Mouse (Mus musculus) heart, embryonic 13.5 days (tissue): Measurements from ENCODE around the gene Fgd2. TPM values are rescaled to one million over a fixed set of nuclear protein-coding genes. Genes with fewer than 3 reads are reported as not detected.

ENCODE experiments used
- ATAC-seq: fragments of 200-750 bp; cut with Nextera tagmentation; 2 replicates; pipeline ENCODE4 v1.8.0; 2017; ENCODE audit warnings: moderate TSS enrichment; ENCODE audit not compliant: insufficient number of reproducible peaks, low FRiP score, low TSS enrichment; ENCODE audit errors: extremely low read depth
- H3K27ac ChIP-seq: fragments of 300-500 bp; sonication (generic); replicated peaks from 2 replicates; pipeline ENCODE4 v1.5.1; 2015; ENCODE audit warnings: moderate library complexity, mild to moderate bottlenecking, inconsistent platforms
- H3K27me3 ChIP-seq: fragments of 300-500 bp; sonication (generic); replicated peaks from 2 replicates; pipeline ENCODE4 v1.6.1; 2015; ENCODE audit warnings: mild to moderate bottlenecking, inconsistent platforms
- H3K36me3 ChIP-seq: fragments of 300-500 bp; sonication (generic); 2 replicates; pipeline ENCODE4 v1.6.1; 2015; ENCODE audit warnings: mild to moderate bottlenecking, inconsistent platforms
- H3K4me1 ChIP-seq: fragments of 300-500 bp; sonication (generic); 2 replicates; pipeline ENCODE4 v1.6.1; 2015; ENCODE audit warnings: inconsistent platforms
- H3K4me2 ChIP-seq: fragments of 300-500 bp; sonication (generic); 2 replicates; pipeline ENCODE4 v1.6.1; 2015; ENCODE audit warnings: inconsistent platforms, mild to moderate bottlenecking, moderate library complexity
- H3K4me3 ChIP-seq: fragments of 300-500 bp; sonication (generic); 2 replicates; pipeline ENCODE4 v1.5.1; 2015; ENCODE audit warnings: moderate library complexity, mild to moderate bottlenecking, inconsistent platforms
- H3K9ac ChIP-seq: fragments of 300-500 bp; sonication (generic); 2 replicates; pipeline ENCODE4 v1.6.1; 2015; ENCODE audit warnings: inconsistent platforms, mild to moderate bottlenecking, moderate library complexity
- H3K9me3 ChIP-seq: fragments of 300-500 bp; sonication (generic); 2 replicates; pipeline ENCODE4 v1.6.1; 2016; ENCODE audit warnings: inconsistent platforms
- WGBS: fragments of 180-500 bp; shearing (Covaris S2); methylation state at CpG from one replicate; pipeline ENCODE4 v1.1.7; 2015; ENCODE audit warnings: mixed read lengths; 5-methylcytosine and 5-hydroxymethylcytosine counted together
- polyA plus RNA-seq: library from polyadenylated mRNA; unstranded; fragments of >200 nt; fragmentation: Nextera tagmentation; extraction: Ambion mirVana; gene quantifications from 2 replicates; pipeline ENCODE4 v1.2.1, GENCODE M21; 2015

The Fgd2 gene
- polyA plus RNA-seq, 1 experiment from 2014 or later = 3.8 TPM

- Histone ChIP-seq H3K36me3 (no peaks in the 10 kb centered on the region), H3K9ac (peak overlapping the region; percentile 48; the same call in 1 of the 2 replicates), H3K9me3 (no peaks in the 10 kb centered on the region), H3K27ac (no peak overlapping the region), H3K4me1 (peaks cover 38% of the 10 kb centered on the region), H3K4me2 (peak overlapping the region; percentile 57), H3K27me3 (peaks cover 63% of the 10 kb centered on the region), H3K4me3 (peak overlapping the region; percentile 27)
- no peak for ATAC-seq
- WGBS = 23% methylated on average over 41 of the region's 41 CpGs
Measured at GRCm38 (mm10) chr17:29321765-29322602, 38.7 kb upstream of the Fgd2 start.

- peaks cover 69% of the 10 kb centered on the region for H3K27me3 ChIP-seq
- WGBS = 19% methylated on average over 18 of the region's 18 CpGs
- H3K4me2 ChIP-seq = peak overlapping the region; percentile 57
- peaks cover 41% of the 10 kb centered on the region for H3K4me1 ChIP-seq
- H3K4me3 ChIP-seq = peak overlapping the region; percentile 27
- H3K9ac ChIP-seq = peak overlapping the region; percentile 48; the same call in 1 of the 2 replicates
- H3K27ac ChIP-seq = no peak overlapping the region
- no peaks in the 10 kb centered on the region for H3K9me3 ChIP-seq
- no peaks in the 10 kb centered on the region for H3K36me3 ChIP-seq
- no peak for ATAC-seq
Measured at GRCm38 (mm10) chr17:29322603-29322962, 38.1 kb upstream of the Fgd2 start.

- 60% methylated on average over 3 of the region's 3 CpGs for WGBS
- H3K4me3 ChIP-seq = no peak overlapping the region
- no peaks in the 10 kb centered on the region for H3K36me3 ChIP-seq
- ATAC-seq = no peak
- peaks cover 71% of the 10 kb centered on the region for H3K27me3 ChIP-seq
- H3K9ac ChIP-seq = no peak overlapping the region
- no peaks in the 10 kb centered on the region for H3K9me3 ChIP-seq
- no peak overlapping the region for H3K4me2 ChIP-seq
- H3K4me1 ChIP-seq = peaks cover 41% of the 10 kb centered on the region
- no peak overlapping the region for H3K27ac ChIP-seq
Measured at GRCm38 (mm10) chr17:29323625-29324024, 37.1 kb upstream of the Fgd2 start.

GRCm38 (mm10) chr17:29325831-29326230 lies 34.9 kb upstream of the Fgd2 start:
- no peak overlapping the region; the same call in 1 of the 2 replicates for H3K4me2 ChIP-seq
- no peak overlapping the region for H3K9ac ChIP-seq
- ATAC-seq = no peak
- no peak overlapping the region for H3K27ac ChIP-seq
- 65% methylated on average over 13 of the region's 13 CpGs for WGBS
- peaks cover 13% of the 10 kb centered on the region for H3K36me3 ChIP-seq
- no peak overlapping the region for H3K4me3 ChIP-seq
- H3K27me3 ChIP-seq = peaks cover 51% of the 10 kb centered on the region
- H3K4me1 ChIP-seq = peaks cover 38% of the 10 kb centered on the region
- H3K9me3 ChIP-seq = no peaks in the 10 kb centered on the region

GRCm38 (mm10) chr17:29326531-29327529 lies 33.9 kb upstream of the Fgd2 start:
- peaks cover 47% of the 10 kb centered on the region for H3K4me1 ChIP-seq
- peak overlapping the region; percentile 43 for H3K4me3 ChIP-seq
- peak overlapping the region; percentile 65 for H3K9ac ChIP-seq
- H3K27me3 ChIP-seq = peaks cover 41% of the 10 kb centered on the region
- no peaks in the 10 kb centered on the region for H3K9me3 ChIP-seq
- H3K36me3 ChIP-seq = peaks cover 21% of the 10 kb centered on the region
- no peak overlapping the region for H3K27ac ChIP-seq
- WGBS = 21% methylated on average over 52 of the region's 52 CpGs
- ATAC-seq = no peak
- peak overlapping the region; percentile 68 for H3K4me2 ChIP-seq

GRCm38 (mm10) chr17:29327691-29328090 lies 33.0 kb upstream of the Fgd2 start:
- no peak overlapping the region for H3K9ac ChIP-seq
- peaks cover 32% of the 10 kb centered on the region for H3K27me3 ChIP-seq
- 75% methylated on average over 9 of the region's 9 CpGs for WGBS
- H3K4me1 ChIP-seq = peaks cover 47% of the 10 kb centered on the region
- no peak overlapping the region for H3K4me2 ChIP-seq
- no peak overlapping the region for H3K4me3 ChIP-seq
- H3K27ac ChIP-seq = no peak overlapping the region
- ATAC-seq = no peak
- H3K9me3 ChIP-seq = no peaks in the 10 kb centered on the region
- peaks cover 30% of the 10 kb centered on the region for H3K36me3 ChIP-seq

- H3K9me3 ChIP-seq = no peaks in the 10 kb centered on the region
- no peak for ATAC-seq
- no peak overlapping the region for H3K4me2 ChIP-seq
- H3K27me3 ChIP-seq = peaks cover 25% of the 10 kb centered on the region
- H3K4me1 ChIP-seq = peaks cover 43% of the 10 kb centered on the region
- H3K27ac ChIP-seq = peak overlapping the region; percentile 74
- 68% methylated on average over 3 of the region's 3 CpGs for WGBS
- no peak overlapping the region for H3K4me3 ChIP-seq
- H3K36me3 ChIP-seq = peaks cover 51% of the 10 kb centered on the region
- no peak overlapping the region for H3K9ac ChIP-seq
Measured at GRCm38 (mm10) chr17:29330221-29330620, 30.5 kb upstream of the Fgd2 start.

- Histone ChIP-seq H3K4me1 (peaks cover 43% of the 10 kb centered on the region), H3K27ac (peak overlapping the region; percentile 76), H3K36me3 (peaks cover 57% of the 10 kb centered on the region), H3K4me2 (no peak overlapping the region), H3K9me3 (no peaks in the 10 kb centered on the region), H3K9ac (no peak overlapping the region), H3K4me3 (no peak overlapping the region), H3K27me3 (peaks cover 21% of the 10 kb centered on the region)
- WGBS = 5% methylated on average over 5 of the region's 5 CpGs
- ATAC-seq = no peak
Measured at GRCm38 (mm10) chr17:29330671-29331410, 29.9 kb upstream of the Fgd2 start.

- no peak for ATAC-seq
- Histone ChIP-seq H3K9ac (no peak overlapping the region), H3K9me3 (no peaks in the 10 kb centered on the region), H3K27me3 (peaks cover 8% of the 10 kb centered on the region), H3K36me3 (peaks cover 71% of the 10 kb centered on the region), H3K27ac (no peak overlapping the region), H3K4me1 (peaks cover 30% of the 10 kb centered on the region), H3K4me2 (no peak overlapping the region), H3K4me3 (no peak overlapping the region)
- 72% methylated on average over 4 of the region's 4 CpGs for WGBS
Measured at GRCm38 (mm10) chr17:29332186-29332685, 28.5 kb upstream of the Fgd2 start.

- H3K4me2 ChIP-seq = no peak overlapping the region
- WGBS = 90% methylated on average over 19 of the region's 19 CpGs
- H3K27me3 ChIP-seq = no peaks in the 10 kb centered on the region
Measured at GRCm38 (mm10) chr17:29336266-29336990, 24.3 kb upstream of the Fgd2 start.

More at GRCm38 (mm10) chr17:29336266-29336990, 24.3 kb upstream of the Fgd2 start:
- no peak overlapping the region for H3K4me3 ChIP-seq
- peaks cover 93% of the 10 kb centered on the region for H3K36me3 ChIP-seq
- no peak for ATAC-seq
- no peak overlapping the region for H3K9ac ChIP-seq
- no peak overlapping the region for H3K27ac ChIP-seq
- H3K9me3 ChIP-seq = no peaks in the 10 kb centered on the region
- H3K4me1 ChIP-seq = peaks cover 37% of the 10 kb centered on the region
